Comparison of ENCODE assay signal across 8 mouse cellular contexts in genomic region chr5:123507936-123508723, GRCm38 (mm10). TPM values are rescaled to one million over a fixed set of nuclear protein-coding genes. Genes with fewer than 3 reads are reported as not detected.
DNase-seq lines count a peak whose midpoint lies in the region; ATAC-seq lines count a peak whose summit lies in the region.

No protein-coding gene starts in this region.

- H3K9me3 ChIP-seq in hindbrain, embryonic 12.5 days (replicated peaks): no peaks in the 10 kb centered on the region

- peak; percentile 91 for ATAC-seq in hindbrain, embryonic 12.5 days (ENCODE audit: low FRiP score)

- DNase-seq in R1 (ENCODE audit: low read depth, low spot score): peak; percentile 94
- peak; percentile 69 for DNase-seq in cerebellum, adult 9-11 months
- DNase-seq in frontal cortex, adult 2 months (ENCODE audit: extremely low spot score in 1 of 2, low spot score in 1 of 2): peak; percentile 55 to 81
- DNase-seq in layer of hippocampus, postnatal 36 days: peak; percentile 80
- DNase-seq in lung, postnatal 36 days: peak; percentile 88
- DNase-seq in right cerebral cortex, adult 18-20 months: peak; percentile 79
- DNase-seq in urinary bladder, postnatal 14 days (ENCODE audit: low spot score): peak; percentile 81

- peaks cover 17% of the 10 kb centered on the region for H3K4me1 ChIP-seq in hindbrain, embryonic 12.5 days

- no peak overlapping the region for H3K27ac ChIP-seq in hindbrain, embryonic 12.5 days

- H3K4me2 ChIP-seq in hindbrain, embryonic 12.5 days (replicated peaks): peak overlapping the region; percentile 76

- H3K9ac ChIP-seq in hindbrain, embryonic 12.5 days: peak overlapping the region; percentile 70

- peak overlapping the region; percentile 56 for H3K4me3 ChIP-seq in hindbrain, embryonic 12.5 days

- H3K36me3 ChIP-seq in hindbrain, embryonic 12.5 days: peaks cover 25% of the 10 kb centered on the region

- H3K27me3 ChIP-seq in hindbrain, embryonic 12.5 days: peaks cover 13% of the 10 kb centered on the region

- 1% methylated on average over 57 of the region's 59 CpGs for WGBS in hindbrain, embryonic 12.5 days

RNA-seq across cellular contexts. Expression of gene B3gnt4, which starts 2.1 kb away (rescaled TPM):
- 0.97 and 1.4 TPM in 2 replicates for polyA plus RNA-seq in frontal cortex, adult 2 months (2012; rRNA removed)
- 1.4 and 1.5 TPM in 2 replicates for polyA plus RNA-seq in hindbrain, embryonic 12.5 days (2016; fragmentation: Nextera tagmentation; extraction: Ambion mirVana)
- 1 to 10 TPM; 1.1 to 1.2 TPM for total RNA-seq in layer of hippocampus, postnatal 36 days (2021)

RNA-seq across cellular contexts. Expression of gene Diablo, which starts 15.8 kb away (rescaled TPM):
- 81.5 and 87.4 TPM in 2 replicates for polyA plus RNA-seq in frontal cortex, adult 2 months (2012; rRNA removed)
- 112 and 124 TPM in 2 replicates for polyA plus RNA-seq in hindbrain, embryonic 12.5 days (2016; fragmentation: Nextera tagmentation; extraction: Ambion mirVana)
- 10 to 100 TPM; 34.4 to 37.0 TPM for total RNA-seq in layer of hippocampus, postnatal 36 days (2021)

RNA-seq across cellular contexts. Expression of gene Gm49027, which starts 17.2 kb away (rescaled TPM):
- polyA plus RNA-seq in frontal cortex, adult 2 months (2012; rRNA removed): 9.7 and 13.0 TPM in 2 replicates
- 1.6 and 2.4 TPM in 2 replicates for polyA plus RNA-seq in hindbrain, embryonic 12.5 days (2016; fragmentation: Nextera tagmentation; extraction: Ambion mirVana)
- total RNA-seq in layer of hippocampus, postnatal 36 days (2021): 1 to 10 TPM; 5.9 to 7.6 TPM

RNA-seq across cellular contexts. Expression of gene Il31, which starts 18.8 kb away (rescaled TPM):
- polyA plus RNA-seq in frontal cortex, adult 2 months (2012; rRNA removed): not detected in 2 replicates
- polyA plus RNA-seq in hindbrain, embryonic 12.5 days (2016; fragmentation: Nextera tagmentation; extraction: Ambion mirVana): not detected in 2 replicates
- not detected for total RNA-seq in layer of hippocampus, postnatal 36 days (2021)

RNA-seq across cellular contexts. Expression of gene Lrrc43, which starts 19.0 kb away (rescaled TPM):
- 0.65 and 0.90 TPM in 2 replicates for polyA plus RNA-seq in frontal cortex, adult 2 months (2012; rRNA removed)
- 0.34 and 0.36 TPM in 2 replicates for polyA plus RNA-seq in hindbrain, embryonic 12.5 days (2016; fragmentation: Nextera tagmentation; extraction: Ambion mirVana)
- total RNA-seq in layer of hippocampus, postnatal 36 days (2021): under 1 TPM; 0.50 to 0.73 TPM
